Mouse (Mus musculus) mouse trophoblast stem cell (cell line): ENCODE results near the gene Spin2f.
"Not testable (repeated sequence)": the region's sequence is repeated elsewhere in the genome, so short reads cannot be mapped to it uniquely, and the experiment has no call there.

Experiments
- in situ Hi-C, 2 experiments: fragments of 300-500 bp; cut with MseI, MboI; formaldehyde crosslinking; loops; 2 replicates in 1 of 2; 3 replicates in 1 of 2; pipeline ENCODE4 v1.15.1; 2025

Spin2f gene

DNA sequence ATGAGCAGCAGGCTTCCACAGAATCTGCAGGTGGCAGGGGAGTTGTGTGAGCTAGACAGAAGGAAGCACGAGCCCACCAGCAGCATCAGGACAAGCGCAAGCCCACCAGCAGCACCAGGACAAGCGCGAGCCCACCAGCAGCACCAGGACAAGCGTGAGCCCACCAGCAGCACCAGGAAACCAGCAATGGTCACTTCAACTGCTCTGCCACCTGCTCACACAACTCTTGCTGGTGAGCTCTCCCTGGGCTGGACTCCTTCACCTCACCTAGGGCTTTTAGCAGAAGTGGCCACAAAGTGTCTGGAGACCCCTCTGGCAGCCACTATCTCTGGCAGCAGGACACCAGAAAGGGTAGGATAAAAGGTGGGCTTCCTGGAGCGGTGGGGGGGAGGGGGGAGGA lies at the start of gene Spin2f:
Gene Spin2f, plus strand, starts transcription at position 301 of the 400 bp plus-strand sequence.
- in situ Hi-C loops: not testable (repeated sequence)

DNA sequence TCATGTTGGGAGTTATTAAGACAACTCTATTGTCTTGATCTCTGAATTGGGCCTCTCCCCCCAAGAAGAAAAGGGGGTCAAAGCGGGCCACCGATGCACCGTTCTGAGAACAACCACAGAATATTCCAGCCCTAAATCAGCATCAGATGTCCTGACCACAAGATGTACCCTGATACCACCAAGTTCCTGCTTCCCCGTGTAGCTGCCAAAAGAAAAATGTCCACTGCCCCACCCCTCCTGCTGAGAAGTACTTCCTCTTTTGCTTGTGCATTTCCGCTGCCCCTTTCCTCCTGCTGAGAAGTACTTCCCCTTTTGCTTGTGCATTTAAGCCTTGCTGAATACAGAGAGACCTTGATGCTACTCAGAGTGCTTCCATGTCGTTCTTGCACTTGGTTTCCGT lies 41.6 kb upstream of the Spin2f start:
- in situ Hi-C loops: not testable (repeated sequence)

DNA sequence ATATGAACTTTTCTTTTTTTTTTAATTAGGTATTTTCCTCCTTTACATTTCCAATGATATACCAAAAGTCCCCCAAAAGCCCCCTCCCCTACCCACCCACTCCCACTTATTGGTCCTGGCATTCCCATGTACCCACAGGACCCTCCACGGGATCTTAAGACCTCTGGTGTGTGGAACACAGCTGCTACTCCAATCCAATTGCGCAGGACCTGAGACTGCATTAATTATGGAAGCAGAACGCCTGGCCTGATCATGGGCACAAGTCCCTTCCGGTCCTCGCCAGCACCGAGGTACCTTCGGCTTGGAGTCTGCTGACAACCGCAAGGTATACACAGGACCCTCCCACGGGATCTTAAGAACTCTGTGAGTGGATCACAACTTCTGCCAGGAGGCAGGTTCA lies 30.2 kb upstream of the Spin2f start:
- in situ Hi-C loops: not testable (repeated sequence)

DNA sequence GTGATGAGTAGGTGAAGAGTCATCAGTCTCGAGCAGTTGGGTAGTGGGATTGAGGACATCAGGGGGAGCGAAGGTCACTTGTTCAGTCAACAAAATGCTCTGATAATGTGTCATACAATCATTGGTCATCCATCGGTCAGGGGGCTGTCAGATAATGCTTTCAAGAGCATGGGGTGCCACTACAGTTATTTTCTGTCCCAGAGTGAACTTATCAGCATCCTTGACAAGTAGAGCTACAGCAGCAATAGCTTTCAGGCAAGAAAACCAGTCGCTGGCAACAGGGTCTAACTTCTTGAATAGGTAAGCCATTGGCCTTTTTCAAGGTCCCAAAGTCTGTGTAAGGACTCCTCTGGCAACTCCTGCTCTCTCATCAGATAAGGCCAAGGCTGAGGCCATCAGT lies 18.6 kb upstream of the Spin2f start:
- in situ Hi-C loops: not testable (repeated sequence)

DNA sequence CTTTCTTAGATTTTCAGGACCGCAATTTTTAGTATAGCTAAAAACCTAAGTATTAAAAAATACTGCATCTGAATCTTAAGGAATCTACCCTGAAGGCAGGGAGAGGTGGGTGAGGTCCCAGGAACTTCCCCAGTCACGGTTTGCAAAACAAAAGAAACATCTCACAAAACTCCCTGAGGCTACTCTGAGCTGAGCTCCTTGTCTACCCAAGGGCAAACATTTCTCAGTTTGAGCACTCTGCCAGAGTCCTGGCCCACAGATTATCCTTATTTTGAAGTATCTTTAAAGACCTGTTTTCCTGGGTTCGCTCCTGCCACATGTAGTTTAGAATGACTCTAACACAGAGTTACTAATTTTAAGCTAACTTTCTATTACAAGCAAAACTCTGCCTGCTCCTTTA lies 11.9 kb upstream of the Spin2f start:
- in situ Hi-C loops: not testable (repeated sequence)
